Mouse (Mus musculus) ES-E14 (cell line): ENCODE measurements at regions not wholly inside any gene's neighbourhood (a gene's known extent, or its start where the extent isn't known, plus 50 kb on each side); places are given as distances from the start of the nearest gene placed in this dataset.

Source experiments
- CHD2 ChIP-seq: IDR thresholded peaks from 2 replicates; pipeline ENCODE4 v1.6.1; 2014; ENCODE audit warnings: mild to moderate bottlenecking, low read depth, low read length, inconsistent platforms
- HCFC1 ChIP-seq: IDR thresholded peaks from 2 replicates; pipeline ENCODE4 v1.6.1; 2012; ENCODE audit warnings: low read length, inconsistent platforms, borderline replicate concordance; ENCODE audit not compliant: insufficient read depth
- MAFK ChIP-seq: IDR thresholded peaks from 2 replicates; pipeline ENCODE4 v1.6.1; 2014; ENCODE audit warnings: mild to moderate bottlenecking, low read depth, low read length, inconsistent platforms; ENCODE audit not compliant: insufficient read depth
- ZC3H11A ChIP-seq: IDR thresholded peaks from 2 replicates; pipeline ENCODE4 v1.6.1; 2012; ENCODE audit warnings: low read depth, mild to moderate bottlenecking, inconsistent platforms, low read length, borderline replicate concordance

DNA sequence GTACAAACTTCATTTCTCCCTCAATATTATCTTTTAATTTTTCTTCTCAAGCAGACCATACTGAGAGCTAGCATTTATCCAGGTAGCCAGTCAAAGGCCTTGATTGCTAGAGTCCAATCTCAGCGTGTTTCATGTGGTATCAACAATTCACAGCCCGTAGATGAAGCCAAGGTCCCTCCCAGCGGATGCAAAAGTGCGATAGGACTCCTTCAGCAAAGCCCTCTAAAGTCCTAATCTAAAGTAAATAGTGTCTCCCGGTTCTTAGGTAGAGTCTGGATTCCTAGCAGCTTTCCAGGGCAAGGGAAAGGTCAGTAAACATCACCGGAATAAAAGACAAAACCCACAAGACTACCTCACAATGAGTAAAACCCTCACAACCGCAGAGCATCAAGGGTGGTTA is 379.5 kb upstream of the Arglu1 start:
- TF ChIP-seq MAFK (no peak), CHD2 (no peak), HCFC1 (no peak), ZC3H11A (no peak)
